Mouse (Mus musculus) forebrain, postnatal 0 days (tissue): ENCODE results near the gene RPS10-NUDT3. TPM values are rescaled to one million over a fixed set of nuclear protein-coding genes. Genes with fewer than 3 reads are reported as not detected.

Experiments used
- ATAC-seq: fragments of 200-750 bp; cut with Nextera tagmentation; 2 replicates; pipeline ENCODE4 v1.8.0; 2017; ENCODE audit warnings: mild to moderate bottlenecking, moderate library complexity
- DNase-seq: peaks from one replicate; pipeline ENCODE4 v3.0.0-alpha.2; 2015
- H3K27ac ChIP-seq: fragments of 300-500 bp; sonication (generic); 2 replicates; pipeline ENCODE4 v1.5.1; 2014; ENCODE audit warnings: low read depth, mild to moderate bottlenecking, antibody characterized with exemption, low read length, moderate library complexity, mixed read lengths
- H3K27me3 ChIP-seq: fragments of 300-500 bp; sonication (generic); 2 replicates; pipeline ENCODE4 v1.6.1; 2014; ENCODE audit warnings: mild to moderate bottlenecking, low read length, mixed read lengths; ENCODE audit not compliant: insufficient read depth
- H3K36me3 ChIP-seq: fragments of 300-500 bp; sonication (generic); 2 replicates; pipeline ENCODE4 v1.6.1; 2014; ENCODE audit warnings: mild to moderate bottlenecking, moderate library complexity; ENCODE audit not compliant: insufficient read depth
- H3K4me1 ChIP-seq: fragments of 300-500 bp; sonication (generic); 2 replicates; pipeline ENCODE4 v1.6.1; 2014; ENCODE audit warnings: antibody characterized with exemption; ENCODE audit not compliant: insufficient read depth
- H3K4me2 ChIP-seq: fragments of 300-500 bp; sonication (generic); 2 replicates; pipeline ENCODE4 v1.6.1; 2014; ENCODE audit warnings: low read depth, mild to moderate bottlenecking, moderate library complexity
- H3K4me3 ChIP-seq: fragments of 300-500 bp; sonication (generic); 2 replicates; pipeline ENCODE4 v1.5.1; 2014; ENCODE audit warnings: low read depth, low read length, mixed read lengths
- H3K9ac ChIP-seq: fragments of 300-500 bp; sonication (generic); 2 replicates; pipeline ENCODE4 v1.6.1; 2014; ENCODE audit warnings: mild to moderate bottlenecking
- H3K9me3 ChIP-seq: fragments of 300-500 bp; sonication (generic); 2 replicates; pipeline ENCODE4 v1.6.1; 2016; ENCODE audit warnings: low read length
- CTCF ChIP-seq: sonication (generic); IDR thresholded peaks from 2 replicates; pipeline ENCODE4 v1.5.1; 2016; ENCODE audit warnings: antibody characterized with exemption, control low read depth, low read depth
- WGBS: fragments of 180-500 bp; shearing (Covaris S2); extraction: QIAGEN DNeasy Blood & Tissue Kit; methylation state at CpG from one replicate; pipeline ENCODE4 v1.1.7; 2014; 5-methylcytosine and 5-hydroxymethylcytosine counted together
- polyA plus RNA-seq: library from polyadenylated mRNA; unstranded; fragments of >200 nt; fragmentation: Nextera tagmentation; extraction: Ambion mirVana; gene quantifications from 2 replicates; pipeline ENCODE4 v1.2.1, GENCODE M21; 2015
- total RNA-seq: library from RNA; depleted of rRNA; stranded (reverse); fragments of >200 nt; gene quantifications from 2 replicates; pipeline ENCODE4 v1.2.3, GENCODE M21; 2014

The RPS10-NUDT3 gene
- total and polyA plus RNA-seq, 2 experiments from 2014 or later = not detected

GRCm38 (mm10) chr17:27629249-27630020, 5.6 kb downstream of the RPS10-NUDT3 start:
- Histone ChIP-seq H3K36me3 (peaks cover 34% of the 10 kb centered on the region), H3K9me3 (no peaks in the 10 kb centered on the region), H3K4me1 (0 out of 2 replicates have a peak, but pooled peaks cover 4% of the 10 kb centered on the region), H3K4me2 (no peak overlapping the region), H3K27ac (no peak overlapping the region), H3K27me3 (no peaks in the 10 kb centered on the region), H3K9ac (no peak overlapping the region), H3K4me3 (no peak overlapping the region)
- peak; percentile 84 for DNase-seq
- peak; percentile 53; the same call in 1 of the 2 replicates for ATAC-seq
- peak; percentile 88 for TF ChIP-seq CTCF
- WGBS = 74% methylated on average over 2 of the region's 2 CpGs

GRCm38 (mm10) chr17:27628376-27628775, 6.6 kb downstream of the RPS10-NUDT3 start:
- Histone ChIP-seq H3K4me3 (no peak overlapping the region), H3K27me3 (no peaks in the 10 kb centered on the region), H3K9me3 (no peaks in the 10 kb centered on the region), H3K27ac (no peak overlapping the region), H3K4me2 (no peak overlapping the region), H3K4me1 (no peaks in the 10 kb centered on the region; the same call in 1 of the 2 replicates), H3K36me3 (peaks cover 34% of the 10 kb centered on the region), H3K9ac (no peak overlapping the region)
- 88% methylated on average over 8 of the region's 8 CpGs for WGBS
- DNase-seq (no peak), ATAC-seq (no peak)
- no peak for TF ChIP-seq CTCF

- Histone ChIP-seq H3K27me3 (no peaks in the 10 kb centered on the region), H3K27ac (no peak overlapping the region), H3K4me2 (no peak overlapping the region), H3K4me3 (no peak overlapping the region), H3K9ac (no peak overlapping the region), H3K4me1 (no peaks in the 10 kb centered on the region; the same call in 1 of the 2 replicates), H3K9me3 (no peaks in the 10 kb centered on the region), H3K36me3 (peaks cover 28% of the 10 kb centered on the region)
- WGBS = 36% methylated on average over 5 of the region's 5 CpGs
- peak; percentile 33; the same call in 1 of the 2 replicates for TF ChIP-seq CTCF
- ATAC-seq = no peak
- DNase-seq = no peak
Observed at GRCm38 (mm10) chr17:27627451-27627850, 7.6 kb downstream of the RPS10-NUDT3 start.

GRCm38 (mm10) chr17:27626681-27627080, 8.3 kb downstream of the RPS10-NUDT3 start:
- Histone ChIP-seq H3K9me3 (no peaks in the 10 kb centered on the region), H3K4me2 (no peak overlapping the region), H3K27ac (0 out of 2 replicates have a peak overlapping the region, but pooled peaks have one; percentile 29), H3K36me3 (peaks cover 20% of the 10 kb centered on the region), H3K4me3 (no peak overlapping the region), H3K9ac (no peak overlapping the region), H3K27me3 (no peaks in the 10 kb centered on the region), H3K4me1 (no peaks in the 10 kb centered on the region; the same call in 1 of the 2 replicates)
- 8% methylated on average over 5 of the region's 5 CpGs for whole genome bisulfite sequencing
- DNase-seq (peak; percentile 59), ATAC-seq (peak; percentile 36)
- TF ChIP-seq CTCF = peak; percentile 26; the same call in 1 of the 2 replicates

GRCm38 (mm10) chr17:27625455-27626251, 9.4 kb downstream of the RPS10-NUDT3 start:
- Histone ChIP-seq H3K4me1 (peaks cover under 1% of the 10 kb centered on the region), H3K9me3 (no peaks in the 10 kb centered on the region), H3K4me3 (no peak overlapping the region), H3K9ac (no peak overlapping the region), H3K27me3 (no peaks in the 10 kb centered on the region), H3K27ac (no peak overlapping the region), H3K4me2 (no peak overlapping the region), H3K36me3 (peaks cover 10% of the 10 kb centered on the region)
- no peak for DNase-seq
- TF ChIP-seq CTCF = no peak
- ATAC-seq = no peak
- 38% methylated on average over 7 of the region's 7 CpGs for WGBS

- peak; percentile 30 for TF ChIP-seq CTCF
- Histone ChIP-seq H3K9ac (peak within 1 kb of the TSS; percentile 99), H3K27ac (peak within 1 kb of the TSS; percentile 98), H3K36me3 (no peaks in the 10 kb centered on the region; the same call in 1 of the 2 replicates), H3K4me2 (peak within 1 kb of the TSS; percentile 73), H3K9me3 (no peaks in the 10 kb centered on the region), H3K4me3 (peak within 1 kb of the TSS; percentile 97), H3K27me3 (no peaks in the 10 kb centered on the region), H3K4me1 (peaks cover 6% of the 10 kb centered on the region)
- WGBS = 7% methylated on average over 91 of the region's 91 CpGs
- ATAC-seq (peak; percentile 93), DNase-seq (peak; percentile 98)
Observed at GRCm38 (mm10) chr17:27623360-27624326, 11.4 kb downstream of the RPS10-NUDT3 start, which contains the start of gene Nudt3. Nudt3 (minus strand) TSS chr17:27623495.
